Mouse (Mus musculus): ENCODE data around the gene Olfr938.

DNA sequence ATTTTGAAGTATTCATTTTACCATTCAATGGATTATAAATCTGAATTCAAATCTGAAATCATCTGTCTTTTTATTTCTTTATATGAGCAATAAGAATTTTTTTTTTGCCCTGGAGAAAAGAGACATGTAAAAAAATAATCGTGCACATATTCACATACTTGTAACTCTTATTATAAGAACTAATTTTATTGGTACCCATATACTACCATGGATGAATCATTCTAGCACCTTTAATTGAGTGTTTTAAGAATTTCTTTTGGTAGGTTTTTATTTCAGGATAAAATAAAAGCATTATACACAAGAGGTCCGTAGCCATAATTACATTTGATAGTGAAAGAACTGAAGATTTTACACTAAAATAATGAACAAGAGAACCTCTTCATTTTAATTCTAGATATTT lies at the start of gene Olfr938:
- no peak for TF ChIP-seq CTCF (IDR thresholded peaks at IDR 0.05)
- TF ChIP-seq POLR2A (IDR thresholded peaks at IDR 0.05; ENCODE audit: insufficient read depth, low read depth, low read length), result no peak
- TF ChIP-seq EP300 (IDR thresholded peaks at IDR 0.05; ENCODE audit: insufficient read depth, low read depth, low read length), result no peak

Data from heart, adult 2 months (tissue).